Mouse (Mus musculus): ENCODE measurements at regions not wholly inside any gene's neighbourhood (a gene's known extent, or its start where the extent isn't known, plus 50 kb on each side); places are given as distances from the start of the nearest gene placed in this dataset.
A peak's percentile ranks its signal among the peaks of the same experiment; 100 is the strongest.

GRCm38 (mm10) chr6:31197631-31198338 lies 200.8 kb upstream of the Mkln1 start:
- no peak for DNase-seq (ENCODE audit: low spot score)

DNA sequence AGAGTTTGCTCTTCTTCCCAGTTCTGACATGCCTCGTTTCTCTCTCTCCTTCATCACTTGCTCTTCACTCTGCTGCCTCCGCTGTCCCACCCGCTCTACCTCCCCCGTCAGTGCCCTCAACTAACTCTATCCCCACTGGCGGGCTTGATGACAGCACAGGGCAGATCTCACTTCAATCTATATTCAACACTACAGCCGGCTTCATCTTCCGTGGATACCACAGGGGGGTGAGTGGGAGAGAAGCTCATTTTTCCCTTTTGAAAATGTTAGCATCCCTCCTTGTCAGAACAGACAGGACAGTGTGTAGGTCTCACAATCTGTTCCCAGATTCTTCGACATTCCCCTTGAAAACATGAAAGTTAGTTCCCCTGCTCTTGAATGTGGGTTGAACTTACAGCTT lies 200.2 kb upstream of the Mkln1 start:
- no peak for DNase-seq (ENCODE audit: low spot score)

- no peak for DNase-seq (ENCODE audit: low spot score)
These were observed 197.8 kb upstream of the Mkln1 start for GRCm38 (mm10) chr6:31200705-31201104.

GRCm38 (mm10) chr6:31201375-31201972 lies 197.1 kb upstream of the Mkln1 start:
- no peak for DNase-seq (ENCODE audit: low spot score)

DNA sequence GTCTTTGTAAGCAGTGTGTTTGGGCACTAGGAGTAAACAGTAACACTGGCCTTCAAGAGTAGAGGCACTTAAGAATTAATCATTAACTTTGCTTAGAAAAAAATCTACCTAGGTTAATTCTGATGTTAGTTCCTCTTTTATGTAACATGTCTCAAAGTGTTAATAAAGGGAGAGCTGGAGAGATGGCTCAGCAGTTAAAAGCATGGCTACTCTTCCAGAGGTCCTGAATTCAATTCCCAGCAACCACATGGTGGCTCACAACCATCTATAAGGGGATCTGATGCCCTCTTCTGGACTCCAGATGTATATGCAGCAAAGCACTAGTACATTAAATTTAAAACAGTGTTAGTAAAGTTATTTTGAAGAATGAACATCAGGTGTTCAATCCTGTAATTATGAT lies 195.9 kb upstream of the Mkln1 start:
- DNase-seq (ENCODE audit: low spot score), result no peak

DNA sequence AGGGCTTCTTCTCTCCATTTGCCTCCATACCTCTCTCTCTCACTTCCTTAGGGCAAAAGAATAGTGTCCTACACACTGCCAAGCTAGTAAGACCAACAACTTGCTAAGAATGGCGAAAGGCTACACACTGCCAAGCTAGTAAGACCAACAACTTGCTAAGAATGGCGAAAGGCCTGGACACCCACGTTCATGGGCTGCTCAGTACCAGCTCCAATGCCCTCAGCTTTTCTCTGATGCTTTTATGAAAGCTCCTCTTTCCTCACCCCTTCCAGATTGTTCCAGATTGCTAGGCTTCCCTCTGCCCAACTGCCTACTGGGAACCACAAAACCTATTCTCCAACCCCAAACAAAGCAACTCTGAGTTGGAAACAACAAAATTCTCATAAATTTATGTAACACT lies 194.1 kb upstream of the Mkln1 start:
- no peak for DNase-seq (ENCODE audit: low spot score)

DNA sequence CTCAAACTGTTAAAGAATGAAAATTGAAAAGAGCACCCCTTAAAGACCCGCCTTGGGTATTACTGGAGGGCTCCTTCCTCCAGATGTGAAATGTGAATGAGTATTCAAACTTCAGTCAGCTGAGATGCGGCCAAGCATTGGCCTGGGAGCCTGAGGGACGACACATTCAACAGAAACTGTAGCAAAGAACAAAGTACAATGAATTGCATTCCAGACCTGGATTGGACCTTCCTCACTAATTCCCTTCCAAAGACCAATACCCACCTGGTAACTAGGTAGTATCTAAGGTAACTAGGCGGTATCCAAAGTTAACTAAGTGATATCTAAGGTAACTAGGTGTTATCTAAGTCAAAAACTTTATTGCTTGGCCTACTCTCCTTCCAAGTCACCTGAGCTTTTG lies 193.7 kb upstream of the Mkln1 start:
- no peak for DNase-seq (ENCODE audit: low spot score)

DNA sequence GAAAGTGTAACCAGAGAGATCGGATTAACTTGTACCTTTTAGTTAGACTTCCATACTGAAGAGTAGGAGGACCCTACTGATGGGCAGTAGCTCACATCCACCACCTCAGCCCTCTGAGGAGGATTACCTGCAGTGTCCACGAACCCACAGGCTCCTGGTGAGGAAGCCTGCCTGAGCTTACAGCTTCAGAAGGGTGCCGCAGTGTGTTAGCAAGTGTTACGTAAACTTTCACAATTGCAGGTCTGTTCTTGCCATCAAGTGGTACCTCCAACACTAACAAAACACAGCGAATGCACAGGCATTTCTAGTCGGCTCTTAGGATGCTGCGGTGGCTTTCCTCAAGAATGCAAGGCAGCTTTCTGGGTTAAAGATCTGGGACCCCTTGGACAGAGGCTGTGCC lies 192.4 kb upstream of the Mkln1 start:
- DNase-seq (ENCODE audit: low spot score), result no peak

DNA sequence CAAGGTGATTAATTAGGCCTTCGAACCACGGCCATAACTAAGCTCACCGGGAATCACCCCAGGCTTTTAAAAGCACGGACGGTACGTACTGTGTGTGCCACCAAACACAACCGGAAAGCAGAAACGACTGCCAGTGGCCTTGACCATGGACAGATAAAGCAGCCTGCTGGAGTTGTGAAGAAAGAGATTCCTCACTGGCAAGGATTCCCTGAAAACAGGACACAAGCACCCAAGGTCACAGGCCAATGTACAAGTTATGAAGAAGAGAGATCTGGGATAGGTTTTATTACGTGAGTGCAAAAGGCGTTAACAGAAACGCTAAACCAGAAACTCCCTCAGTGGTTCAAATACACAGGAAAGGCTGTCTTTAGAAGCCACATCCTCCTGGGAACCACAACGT lies 191.3 kb upstream of the Mkln1 start:
- no peak for DNase-seq (ENCODE audit: low spot score)

- DNase-seq (ENCODE audit: low spot score), result no peak
These were observed 190.3 kb upstream of the Mkln1 start for GRCm38 (mm10) chr6:31208224-31208623.

GRCm38 (mm10) chr6:31209411-31210139 lies 189.0 kb upstream of the Mkln1 start:
- no peak for DNase-seq (ENCODE audit: low spot score)

DNA sequence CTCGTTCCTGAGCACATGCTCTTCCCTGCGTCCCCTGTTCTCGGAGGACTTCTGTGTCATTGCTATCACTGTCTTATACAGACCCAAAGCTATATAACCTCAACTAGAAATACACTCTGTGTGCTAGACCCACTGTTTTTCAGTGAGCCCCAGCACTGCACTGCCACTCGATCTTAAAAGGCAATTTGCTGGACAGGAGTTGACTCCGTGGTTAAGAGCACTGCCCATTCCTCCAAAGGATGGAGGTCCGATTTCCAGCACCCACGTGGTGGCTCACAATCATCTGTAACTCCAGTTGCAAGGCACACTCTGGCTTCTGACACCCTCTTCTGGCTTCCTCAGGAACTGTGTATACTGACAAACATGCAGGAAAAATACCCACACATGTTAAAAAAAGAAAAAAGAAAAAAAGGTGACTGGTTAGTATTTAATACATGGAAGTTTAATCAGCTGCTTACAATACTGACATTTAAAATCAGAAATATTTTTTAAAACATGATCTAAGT lies 188.3 kb upstream of the Mkln1 start:
- no peak for DNase-seq (ENCODE audit: low spot score)

GRCm38 (mm10) chr6:31211091-31211490 lies 187.4 kb upstream of the Mkln1 start:
- DNase-seq (ENCODE audit: low spot score), result no peak

- DNase-seq (ENCODE audit: low spot score), result no peak
These were observed 186.9 kb upstream of the Mkln1 start for GRCm38 (mm10) chr6:31211616-31212015.

- DNase-seq (ENCODE audit: low spot score), result no peak
These were observed 186.5 kb upstream of the Mkln1 start for GRCm38 (mm10) chr6:31212080-31212479.

- DNase-seq (ENCODE audit: low spot score), result no peak
These were observed 185.8 kb upstream of the Mkln1 start for GRCm38 (mm10) chr6:31212694-31213093.

- no peak for DNase-seq (ENCODE audit: low spot score)
These were observed 185.4 kb upstream of the Mkln1 start for GRCm38 (mm10) chr6:31213161-31213560.

GRCm38 (mm10) chr6:31215661-31216060 lies 182.9 kb upstream of the Mkln1 start:
- no peak for DNase-seq (ENCODE audit: low spot score)

- peak; percentile 54 for DNase-seq (ENCODE audit: low spot score)
These were observed 182.1 kb upstream of the Mkln1 start for GRCm38 (mm10) chr6:31216206-31217059.

DNA sequence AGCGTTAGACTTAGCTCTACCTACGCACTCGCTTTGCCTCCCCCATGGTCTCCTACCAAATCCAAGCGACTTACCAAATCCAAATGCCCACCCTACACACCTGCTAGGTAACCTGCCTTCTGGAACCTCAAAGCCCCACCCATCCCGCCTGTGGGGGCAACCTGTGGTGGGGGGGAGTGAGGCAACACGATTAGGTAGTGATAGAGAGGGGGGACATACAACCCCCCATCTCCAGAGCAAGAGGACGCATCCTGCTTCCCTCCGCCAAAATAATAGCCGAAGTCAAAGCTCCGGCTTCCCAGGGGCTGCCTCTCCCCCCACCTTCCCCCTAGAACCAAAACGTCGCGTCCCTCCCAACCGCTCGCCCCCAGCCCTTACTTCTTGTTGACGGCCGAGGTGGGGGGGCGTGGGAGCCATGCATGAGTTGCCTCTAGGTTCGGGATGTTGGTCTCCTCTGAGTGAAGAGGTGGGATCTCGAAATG lies 181.4 kb upstream of the Mkln1 start:
- no peak for DNase-seq (ENCODE audit: low spot score)

GRCm38 (mm10) chr6:31217641-31218138 lies 180.8 kb upstream of the Mkln1 start:
- no peak for DNase-seq (ENCODE audit: low spot score)
